Mouse (Mus musculus): Measurements from ENCODE around the gene Elmod1.
"Not testable (repeated sequence)": the region's sequence is repeated elsewhere in the genome, so short reads cannot be mapped to it uniquely, and the experiment has no call there.

Gene Elmod1

DNA sequence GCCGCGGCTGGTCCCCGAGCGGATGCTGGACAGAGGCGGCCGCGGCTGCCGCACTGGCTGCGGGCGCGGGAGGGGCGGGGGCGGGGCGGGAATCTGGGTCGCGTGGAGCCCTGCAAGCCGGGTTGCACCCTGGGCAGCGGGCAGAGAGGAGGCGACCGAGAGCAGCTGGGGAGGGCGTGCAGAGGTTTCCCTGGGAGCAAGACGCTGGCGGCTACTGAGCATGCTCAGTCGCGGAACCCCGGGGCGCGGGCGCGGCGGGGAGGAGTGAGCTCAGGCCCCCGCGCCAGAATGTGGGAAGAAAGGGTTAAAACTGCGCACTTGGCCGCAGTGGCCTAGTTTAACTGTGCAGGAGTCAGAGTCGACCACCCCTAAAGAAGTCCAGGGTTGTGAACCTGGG lies at the start of gene Elmod1:
Gene Elmod1 (minus strand): TSS at position 180 of the 397 bp plus-strand sequence.
- DNase-seq (ENCODE audit: low spot score), result no peak

DNA sequence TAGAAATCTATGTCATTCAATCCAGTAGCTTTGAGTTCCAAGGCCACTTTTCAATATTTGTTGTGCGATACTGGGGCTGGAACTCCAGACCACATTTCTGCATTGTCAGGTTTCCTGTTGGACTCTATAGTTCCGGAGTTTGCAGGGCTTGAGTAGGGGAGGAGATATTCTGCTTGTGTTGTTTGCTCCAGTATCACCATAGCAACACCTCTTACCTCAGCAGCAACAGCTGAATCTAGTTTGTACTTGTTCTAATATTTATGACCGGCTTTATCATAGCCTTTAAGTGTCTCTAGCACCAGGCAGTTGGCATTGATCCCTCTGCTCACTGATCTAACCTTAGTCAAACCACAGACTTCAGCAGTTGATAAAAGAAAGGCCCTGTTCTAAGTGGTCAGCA lies 47.7 kb upstream of the Elmod1 start:
- DNase-seq (ENCODE audit: low spot score), result no peak

DNA sequence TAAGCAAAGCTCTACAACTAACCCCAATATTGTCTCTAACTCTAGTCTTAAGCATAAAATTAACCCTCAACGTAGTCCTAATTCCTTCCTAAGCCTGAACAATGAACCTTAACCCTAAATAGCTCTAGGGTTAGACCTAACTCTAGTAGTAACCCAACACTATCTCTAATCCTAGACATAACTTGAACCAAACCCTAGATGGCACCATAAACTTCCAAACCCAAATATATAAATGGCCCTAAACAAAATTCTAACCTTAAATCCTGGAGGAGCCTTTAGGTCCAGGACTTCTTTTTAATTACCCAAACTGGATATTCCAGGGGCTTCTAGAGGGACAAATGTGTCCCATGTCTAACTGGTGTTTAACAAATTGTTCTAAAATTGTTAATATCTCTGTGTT lies 19.4 kb upstream of the Elmod1 start:
- no peak for DNase-seq (ENCODE audit: low spot score)

DNA sequence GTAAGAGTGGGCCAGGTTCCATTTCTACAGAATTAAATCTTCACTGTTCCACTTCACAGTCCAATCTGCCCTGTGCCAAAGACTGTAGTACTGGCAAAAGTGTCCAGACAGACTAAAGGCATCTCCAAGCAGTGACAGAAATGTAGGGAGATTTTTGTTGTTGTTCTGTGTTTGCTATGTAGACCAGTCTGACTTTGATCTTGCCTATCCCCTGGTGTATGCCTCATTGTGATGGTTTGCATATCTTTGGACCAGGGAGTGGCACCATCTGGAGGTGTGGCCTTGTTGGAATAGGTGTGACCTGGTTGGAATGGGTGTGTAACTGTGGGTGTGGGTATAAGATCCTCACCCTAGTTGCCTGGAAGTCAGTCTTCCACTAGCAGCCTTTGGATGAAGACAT lies 17.5 kb upstream of the Elmod1 start:
- not testable (repeated sequence) for DNase-seq (ENCODE audit: low spot score)

DNA sequence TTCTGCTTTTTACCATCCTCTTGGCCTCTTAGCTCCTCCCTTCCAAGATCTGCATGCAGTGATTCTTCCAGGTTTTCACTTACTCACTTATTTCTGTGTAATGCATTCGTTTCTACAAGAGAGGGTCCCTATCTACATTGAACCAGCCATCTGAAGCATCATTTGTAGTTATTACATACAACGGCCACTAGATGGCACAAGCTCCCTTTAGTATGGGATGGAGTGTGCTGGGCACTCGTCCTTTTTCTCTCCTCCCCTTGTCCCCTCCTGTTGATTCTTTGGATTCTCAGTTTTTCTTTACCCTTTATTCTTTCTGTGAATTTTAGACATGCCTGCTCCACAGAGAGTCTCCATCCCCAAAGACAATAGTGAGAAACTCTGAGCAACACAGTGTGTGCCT lies 15.8 kb upstream of the Elmod1 start:
- no peak for DNase-seq (ENCODE audit: low spot score)

DNA sequence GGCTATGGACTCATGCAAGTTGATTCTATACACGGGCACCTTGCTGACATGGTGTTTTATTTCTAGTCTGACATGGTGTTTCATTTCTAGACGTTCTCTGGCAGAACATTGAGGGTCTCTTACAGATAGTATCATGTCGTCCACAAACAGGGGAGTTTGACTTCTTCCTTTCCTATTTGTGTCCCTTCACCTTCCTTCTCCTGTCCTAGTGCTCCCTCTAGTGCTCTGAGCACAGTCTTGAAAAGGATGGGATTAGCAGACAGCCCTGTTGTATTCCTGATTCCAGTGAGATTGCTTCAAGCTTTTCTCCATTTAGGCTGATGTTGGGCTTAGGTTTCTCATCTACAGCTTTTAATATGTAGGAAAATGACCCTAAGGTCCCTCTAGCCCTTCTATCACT lies 11.9 kb upstream of the Elmod1 start:
- DNase-seq (ENCODE audit: low spot score), result no peak

DNA sequence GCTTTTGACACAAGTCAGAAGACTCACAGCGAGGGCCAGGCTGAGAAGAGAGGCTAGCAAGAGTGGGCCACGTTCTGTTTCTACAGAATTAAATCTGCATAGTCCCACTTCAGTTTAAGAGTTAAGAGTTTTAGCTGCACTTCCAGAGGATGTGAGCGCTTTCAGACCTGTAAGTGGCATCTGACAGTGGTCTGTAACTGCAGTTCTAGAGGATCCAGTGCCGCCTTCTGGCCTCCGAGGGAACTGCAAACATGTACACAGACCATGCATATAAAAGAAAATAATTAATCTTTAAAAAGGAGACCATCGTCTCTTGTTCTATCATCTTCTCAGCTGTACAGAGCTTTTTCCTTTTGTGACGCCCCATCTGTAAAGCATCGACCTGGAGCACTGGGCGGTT lies 9.8 kb upstream of the Elmod1 start:
- no peak for DNase-seq (ENCODE audit: low spot score)

DNA sequence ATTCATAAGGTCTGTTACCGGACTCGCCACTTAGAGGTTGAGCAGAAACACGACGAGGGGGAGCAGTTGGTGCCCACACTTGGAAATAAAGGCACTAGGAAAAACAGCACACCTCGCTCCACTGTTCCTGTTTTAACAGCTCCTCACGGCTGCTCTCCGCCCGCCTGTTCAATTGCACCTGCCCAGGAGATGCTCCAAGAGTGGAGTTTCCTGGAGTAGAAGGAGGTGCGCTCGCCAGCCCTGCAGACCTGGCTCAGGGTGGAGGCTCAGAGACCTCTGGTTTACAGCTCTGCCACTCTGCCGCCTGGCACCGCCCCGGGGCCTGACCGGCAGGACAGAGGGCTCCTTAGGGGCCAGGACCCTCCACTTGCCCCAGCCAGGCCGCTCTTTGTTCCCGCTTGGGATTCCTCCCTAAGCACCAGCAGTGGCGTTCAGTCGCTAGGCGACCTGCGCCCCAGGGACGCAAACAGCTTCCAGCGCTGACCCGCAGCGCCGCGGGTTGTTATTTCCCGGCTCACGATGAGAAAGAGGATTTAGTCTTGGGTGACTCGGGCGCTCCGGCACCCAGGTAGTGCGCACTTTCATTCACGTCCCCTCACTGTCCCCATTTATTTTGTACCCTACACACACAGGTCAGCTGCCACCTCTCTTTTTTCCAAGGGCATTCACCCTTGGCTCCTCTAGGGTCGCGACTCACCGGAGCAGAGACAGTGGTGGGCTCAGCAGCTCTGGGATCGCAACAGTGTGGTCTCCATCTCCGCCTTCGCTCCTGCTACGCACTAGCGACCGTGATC lies 576 bp downstream of the Elmod1 start:
- no peak for DNase-seq (ENCODE audit: low spot score)

DNA sequence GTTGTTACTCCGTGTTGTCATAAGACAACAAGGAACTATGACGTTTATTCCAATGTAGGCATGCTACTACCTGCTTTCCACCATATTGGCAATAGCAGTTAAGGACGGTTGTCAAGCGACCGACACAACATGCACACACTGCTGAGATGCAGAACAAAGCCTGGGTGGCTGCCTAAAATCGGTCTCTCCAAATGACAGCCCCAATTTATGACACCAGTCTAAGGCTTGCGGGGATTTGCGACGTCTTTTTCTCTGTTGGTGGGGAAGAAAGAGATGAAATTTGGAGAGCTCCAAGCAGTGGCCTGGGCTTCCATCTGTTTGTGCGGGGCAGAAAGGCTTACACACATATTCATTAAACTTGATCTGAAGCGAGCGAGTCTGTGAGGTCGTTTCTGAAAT lies 1.2 kb downstream of the Elmod1 start:
- DNase-seq (ENCODE audit: low spot score), result no peak

DNA sequence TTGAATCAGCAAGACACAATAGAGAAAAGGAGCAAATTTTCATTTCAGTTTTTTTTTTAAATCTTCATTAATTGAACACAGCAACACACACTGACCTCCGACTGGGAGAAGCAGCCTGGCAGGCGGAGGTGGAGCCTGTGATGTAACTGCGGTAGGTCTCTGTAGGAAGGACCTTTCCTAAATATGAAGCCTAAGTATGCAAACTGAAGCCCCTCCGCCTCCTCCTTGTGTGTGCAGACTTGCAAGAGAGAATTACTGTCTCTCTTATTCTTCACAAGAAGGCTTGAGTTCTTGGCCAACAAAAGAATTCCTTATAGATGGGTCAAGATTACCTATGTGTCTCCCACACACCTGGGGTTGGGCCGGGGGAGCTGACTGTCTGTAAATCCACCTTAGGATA lies 1.9 kb downstream of the Elmod1 start:
- DNase-seq (ENCODE audit: low spot score), result no peak

DNA sequence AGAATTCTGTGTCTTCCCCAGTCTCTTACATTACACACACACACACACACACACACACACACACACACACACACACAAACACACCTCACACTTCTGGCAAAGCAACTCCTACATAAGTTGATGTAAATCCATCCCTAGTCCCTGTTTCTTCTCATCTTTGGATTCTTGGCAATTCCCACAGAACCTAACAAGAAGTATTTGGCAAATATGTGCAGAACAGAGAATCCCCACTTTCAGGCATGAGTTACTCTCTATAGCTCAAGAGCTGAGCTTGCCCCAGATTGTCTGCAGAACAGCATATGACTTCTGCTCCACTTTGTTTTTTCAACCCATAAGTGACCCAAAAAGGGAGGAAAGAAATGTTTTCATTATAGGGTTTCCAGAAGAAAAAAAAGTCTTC lies 2.7 kb downstream of the Elmod1 start:
- no peak for DNase-seq (ENCODE audit: low spot score)

DNA sequence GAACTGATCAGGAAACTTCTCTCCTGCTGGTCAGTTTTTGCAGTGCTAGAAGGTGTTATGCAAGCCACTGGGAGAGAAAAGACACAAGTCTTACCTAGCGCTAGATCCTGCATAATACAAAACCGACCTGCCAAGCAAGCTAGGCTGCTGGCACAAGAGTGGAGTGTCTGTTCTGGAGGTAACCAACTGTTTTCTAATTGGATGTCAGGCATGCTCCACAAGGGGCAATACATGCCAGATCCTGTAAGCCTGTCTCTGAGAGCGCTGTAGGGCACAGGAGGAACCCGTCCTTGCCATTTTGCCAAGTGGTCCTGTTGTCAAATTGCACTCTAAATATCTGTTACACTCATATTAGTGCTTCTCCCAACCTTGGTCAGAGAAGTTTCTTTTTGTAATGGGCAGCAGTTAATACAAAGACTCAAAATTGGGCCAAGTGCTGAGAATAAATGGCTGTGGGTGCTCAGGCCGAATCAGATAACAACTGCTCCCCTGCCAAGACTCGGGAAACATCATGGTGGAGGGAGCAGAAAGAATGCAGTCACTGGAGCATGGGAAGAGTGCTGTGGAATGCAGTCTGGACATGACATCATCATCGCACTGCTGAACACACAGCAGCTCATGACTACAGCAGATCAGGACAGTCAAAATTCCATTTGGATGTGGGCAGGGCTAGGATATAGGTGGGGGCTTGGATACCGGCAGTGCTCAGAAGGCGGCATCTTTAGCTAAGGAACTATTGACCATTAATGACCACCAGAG lies 7.3 kb downstream of the Elmod1 start:
- no peak for DNase-seq (ENCODE audit: low spot score)

DNA sequence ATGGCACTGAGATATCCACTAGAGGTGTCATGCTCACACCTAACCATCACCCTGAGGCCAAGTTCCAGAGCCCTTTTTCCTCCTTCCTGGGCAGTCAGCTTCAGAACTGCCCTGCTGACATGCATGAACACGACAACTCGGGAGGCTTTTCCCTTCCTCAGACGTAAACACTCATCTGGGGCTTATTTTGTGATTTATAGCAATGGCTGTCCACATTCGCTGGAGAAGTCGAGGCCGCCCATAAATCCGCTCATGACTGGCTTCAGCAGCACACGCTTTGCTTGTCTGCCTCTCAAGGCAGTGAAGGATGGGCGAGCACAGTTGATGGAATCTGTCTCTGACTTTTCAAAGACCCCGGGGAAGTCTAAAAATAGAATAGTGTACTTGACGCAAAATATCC lies 18.1 kb downstream of the Elmod1 start:
- DNase-seq (ENCODE audit: low spot score), result no peak

DNA sequence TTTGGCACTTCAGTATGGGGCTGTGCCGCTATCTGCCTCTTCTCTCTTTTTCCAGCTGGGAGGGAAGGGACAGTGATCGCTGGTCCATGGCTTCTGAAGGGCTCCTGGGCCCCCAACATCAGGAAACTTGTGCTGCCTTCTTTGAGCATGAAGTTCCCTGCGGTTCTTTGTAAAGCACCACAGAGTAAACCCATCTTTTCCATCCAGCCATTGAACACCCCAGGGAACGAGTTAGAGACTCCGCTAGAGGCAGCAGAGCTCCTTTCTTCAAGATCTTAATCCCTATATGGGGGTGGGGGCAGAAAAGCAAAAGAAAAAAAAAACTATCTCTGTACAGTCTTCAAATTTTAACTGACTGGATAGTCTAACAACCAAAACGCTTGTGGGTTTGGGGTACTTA lies 20.2 kb downstream of the Elmod1 start:
- no peak for DNase-seq (ENCODE audit: low spot score)

DNA sequence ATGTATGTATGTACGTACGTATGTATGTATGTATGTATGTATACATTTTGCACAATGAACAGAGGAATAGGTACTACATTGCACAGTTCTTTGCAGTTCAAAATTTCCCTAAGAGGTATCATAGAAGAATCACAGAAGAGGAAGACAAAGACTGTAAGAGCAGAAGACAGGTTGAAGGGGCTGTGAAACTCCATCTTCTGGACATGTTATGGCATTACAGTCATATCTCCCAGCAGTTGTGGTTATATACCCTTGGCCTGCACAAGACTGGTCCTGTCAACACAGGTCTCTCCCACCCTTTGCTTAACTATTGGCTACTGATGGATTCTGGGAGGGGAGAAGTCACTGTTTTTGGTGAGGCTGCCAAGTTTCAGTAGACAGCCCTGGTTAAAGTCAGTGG lies 27.6 kb downstream of the Elmod1 start:
- DNase-seq (ENCODE audit: low spot score), result no peak

DNA sequence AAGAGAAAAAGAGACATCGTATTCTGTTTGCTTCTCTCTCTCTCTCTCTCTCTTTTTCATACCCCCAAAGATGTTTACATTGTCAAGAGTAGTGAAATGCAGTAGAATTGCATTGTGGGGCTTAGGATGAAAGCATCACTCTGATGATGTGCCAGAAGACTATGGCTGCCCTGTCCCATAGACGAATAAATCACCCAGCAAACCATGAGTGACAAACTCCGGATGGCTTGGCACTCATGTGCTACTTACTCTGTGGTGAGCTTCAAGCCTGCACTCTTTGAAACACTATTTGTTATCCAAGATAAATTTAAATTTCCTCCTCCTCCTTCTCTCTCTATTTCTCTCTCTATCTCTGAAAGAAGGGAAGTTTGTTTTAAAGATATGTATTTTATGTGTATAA lies 36.5 kb downstream of the Elmod1 start:
- DNase-seq (ENCODE audit: low spot score), result no peak

DNA sequence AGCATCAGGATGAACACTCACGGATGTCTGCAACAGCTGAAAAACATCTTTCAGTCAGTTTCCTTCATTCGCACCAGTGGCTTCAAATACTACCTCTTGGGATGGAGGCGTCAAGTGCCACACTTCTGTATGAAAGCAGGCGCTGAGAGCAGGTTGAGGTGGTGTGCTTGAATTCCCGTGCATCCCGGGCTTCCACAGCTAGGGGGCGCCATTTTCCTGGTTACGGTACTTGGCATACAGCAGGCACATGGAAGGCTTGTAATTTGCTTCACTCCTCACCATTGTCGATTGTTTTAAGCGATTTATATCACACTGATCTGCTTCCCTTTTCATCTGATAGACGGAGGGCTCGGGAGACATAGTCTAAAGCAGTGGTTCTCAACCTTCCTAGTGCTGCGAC lies 40.9 kb downstream of the Elmod1 start:
- DNase-seq (ENCODE audit: low spot score), result peak; percentile 4

DNA sequence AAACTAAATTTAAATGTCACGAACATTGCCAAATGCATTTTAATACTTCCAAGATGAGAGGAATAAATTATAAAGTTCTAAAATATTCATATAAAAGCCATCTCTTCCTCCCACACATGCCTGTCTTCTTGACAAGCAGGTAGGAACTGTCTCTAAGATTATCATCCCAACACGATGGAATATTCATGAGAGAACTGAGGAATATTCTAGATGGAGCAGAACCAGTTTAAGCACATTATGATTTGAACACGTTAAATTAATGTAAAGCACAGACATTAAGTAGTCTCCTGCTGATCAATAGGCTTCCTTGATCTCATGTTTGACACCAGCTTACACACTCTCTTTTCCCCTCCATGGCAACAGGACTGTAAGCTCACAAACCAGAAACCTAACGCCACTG lies 41.7 kb downstream of the Elmod1 start:
- no peak for DNase-seq (ENCODE audit: low spot score)

DNA sequence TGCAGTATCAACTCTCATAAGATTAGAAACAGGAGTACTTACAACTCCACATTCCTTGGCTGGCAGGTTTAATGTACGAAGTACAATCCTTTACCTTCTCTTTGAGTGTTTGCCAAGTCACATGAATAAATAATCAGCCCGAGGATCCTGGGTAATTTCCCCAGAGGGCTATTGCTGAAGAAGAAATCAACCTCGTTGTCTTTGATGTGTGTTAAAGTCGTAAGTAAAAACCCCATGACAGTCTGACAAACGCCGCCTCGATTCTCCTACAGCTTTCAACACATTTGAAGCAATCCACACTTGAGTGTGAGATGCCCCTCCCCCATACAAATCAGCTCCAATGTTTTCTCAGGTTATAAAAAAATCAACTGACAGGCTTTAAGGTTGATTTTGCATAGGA lies 44.2 kb downstream of the Elmod1 start:
- no peak for DNase-seq (ENCODE audit: low spot score)

DNA sequence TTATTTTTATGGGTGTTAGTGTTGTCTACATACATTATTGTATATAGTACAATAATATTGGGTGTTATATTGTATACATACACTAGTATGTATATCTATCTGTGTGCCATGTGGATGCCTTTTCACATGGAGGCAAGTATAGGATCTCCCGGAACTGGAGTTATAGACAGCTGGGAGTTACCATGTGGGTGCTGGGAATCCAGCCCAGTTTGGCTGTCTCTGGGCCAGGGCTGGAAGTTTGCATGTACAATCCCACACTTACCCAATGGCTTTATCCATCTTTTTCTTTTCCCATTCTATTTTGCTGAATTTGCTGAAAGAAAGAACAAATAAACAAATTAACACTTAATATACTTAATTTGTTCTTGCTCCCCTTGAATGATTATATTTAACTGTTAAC lies 54.0 kb downstream of the Elmod1 start:
- DNase-seq (ENCODE audit: low spot score), result no peak

DNA sequence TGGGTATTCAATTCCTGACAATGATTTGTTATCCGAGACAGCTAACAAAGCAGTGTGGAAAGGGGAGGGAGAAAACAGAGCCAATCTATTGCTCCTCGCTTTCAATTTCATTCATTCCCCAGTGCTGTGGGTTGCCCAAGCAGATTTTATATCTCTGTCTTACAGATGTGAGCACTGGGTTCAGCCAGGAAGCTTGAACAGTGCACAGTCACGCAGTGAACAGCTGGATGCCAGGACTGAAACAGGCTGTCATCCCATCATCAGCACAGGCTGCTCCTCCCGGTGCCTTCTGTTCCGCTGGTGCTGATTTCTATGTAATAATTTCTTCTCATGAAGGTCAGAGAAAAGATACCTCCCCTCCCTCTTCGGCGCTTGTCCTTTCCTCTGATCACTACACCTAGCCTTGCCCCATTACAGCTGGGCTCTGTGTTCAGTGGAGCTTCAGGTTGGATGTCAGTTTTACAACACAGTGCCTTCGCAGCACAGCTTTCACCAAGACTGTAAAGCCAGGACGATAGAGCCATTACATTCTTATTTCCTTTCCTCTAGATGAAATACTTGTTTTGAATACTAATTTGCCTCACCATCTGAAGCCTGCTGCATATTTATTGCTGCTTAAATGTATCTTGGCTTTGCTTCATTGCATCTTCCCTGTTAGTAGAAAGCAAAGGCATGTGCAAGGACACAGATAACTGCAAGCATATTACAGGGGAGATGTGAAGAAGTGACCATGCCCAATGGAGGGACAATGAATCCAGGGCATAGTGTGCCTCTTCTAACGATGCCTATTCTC lies 59.0 kb downstream of the Elmod1 start:
- no peak for DNase-seq (ENCODE audit: low spot score)

DNA sequence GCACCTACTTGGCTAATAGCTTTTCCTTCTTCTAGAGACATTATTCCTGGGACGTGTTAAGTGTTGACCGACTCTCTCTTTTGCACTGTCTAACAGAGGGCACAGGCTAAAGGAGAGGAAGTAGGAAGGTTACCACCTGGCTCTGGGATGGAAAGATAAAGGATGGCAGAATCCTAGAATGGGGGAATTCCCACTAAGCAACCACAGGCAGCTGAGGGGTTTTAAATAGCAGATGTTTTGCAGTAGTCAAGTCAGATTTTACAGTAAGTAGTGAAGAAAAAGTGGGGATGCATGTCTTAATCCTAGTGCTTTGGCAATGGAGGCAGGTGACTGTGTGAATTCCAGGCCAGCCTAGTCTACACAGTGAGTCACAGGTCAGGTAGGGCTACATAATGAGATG lies 64.3 kb downstream of the Elmod1 start:
- DNase-seq (ENCODE audit: low spot score), result no peak

DNA sequence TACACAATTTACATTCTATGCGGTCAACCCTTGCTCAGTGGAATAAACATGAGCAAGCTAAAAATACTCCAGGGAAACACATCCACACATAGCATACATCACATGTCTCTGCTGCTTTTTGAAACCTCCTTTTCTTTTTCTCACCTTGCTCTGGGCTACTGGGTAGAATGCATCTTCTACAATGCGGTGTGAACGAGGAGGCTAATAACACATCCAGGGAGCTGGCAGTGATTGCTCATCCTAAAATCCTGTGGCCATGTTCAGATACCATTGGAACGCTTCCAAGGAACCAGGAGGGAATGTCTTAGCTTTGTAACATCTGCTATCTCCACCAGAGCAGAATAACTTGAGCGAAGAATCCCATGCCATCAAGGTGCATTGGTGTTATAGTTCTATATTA lies 64.8 kb downstream of the Elmod1 start:
- DNase-seq (ENCODE audit: low spot score), result no peak
